Mouse (Mus musculus): ENCODE measurements around the gene Tfb2m. TPM values are rescaled to one million over a fixed set of nuclear protein-coding genes. Genes with fewer than 3 reads are reported as not detected.

The Tfb2m gene
- 10 to 100 TPM; 46.1 to 46.9 TPM for total RNA-seq (2021)
- long read RNA-seq, experiment 1, transcript Tfb2m-201 (8 exons, 2,449 nt), result major isoform, 20 of 31 reads
- long read RNA-seq, experiment 1, partial matches to known transcripts, result 0 of 31 reads
- long read RNA-seq, experiment 1, other reads (novel, unspliced or antisense), result 11 of 31 reads
- long read RNA-seq, experiment 2, transcript Tfb2m-201 (8 exons, 2,449 nt), result major isoform, 40 of 49 reads
- long read RNA-seq, experiment 2, partial matches to known transcripts, result 1 of 49 reads
- long read RNA-seq, experiment 2, other reads (novel, unspliced or antisense), result 8 of 49 reads

GRCm38 (mm10) chr1:179545768-179546550 is at the start of gene Tfb2m, which contains the start of gene Cnst:
TSS of gene Tfb2m (minus strand) at chr1:179546267.
TSS of gene Cnst (plus strand) at chr1:179546370.
- DNase-seq (ENCODE audit: low spot score in 2 of 2), result peak; percentile 96 to 97

GRCm38 (mm10) chr1:179592972-179593371 is 46.9 kb upstream of the Tfb2m start:
- peak in 1 of 2 experiments; percentile 31 for DNase-seq (ENCODE audit: low spot score in 2 of 2)

- no peak for DNase-seq (ENCODE audit: low spot score in 2 of 2)
Measured at GRCm38 (mm10) chr1:179592143-179592542, 46.1 kb upstream of the Tfb2m start.

GRCm38 (mm10) chr1:179591639-179592038 is 45.6 kb upstream of the Tfb2m start:
- no peak for DNase-seq (ENCODE audit: low spot score in 2 of 2)

- no peak for DNase-seq (ENCODE audit: low spot score in 2 of 2)
Measured at GRCm38 (mm10) chr1:179588230-179588629, 42.2 kb upstream of the Tfb2m start.

- no peak for DNase-seq (ENCODE audit: low spot score in 2 of 2)
Measured at GRCm38 (mm10) chr1:179586430-179587095, 40.5 kb upstream of the Tfb2m start.

- DNase-seq (ENCODE audit: low spot score in 2 of 2), result no peak
Measured at GRCm38 (mm10) chr1:179585646-179586045, 39.6 kb upstream of the Tfb2m start.

- no peak for DNase-seq (ENCODE audit: low spot score in 2 of 2)
Measured at GRCm38 (mm10) chr1:179584220-179584619, 38.2 kb upstream of the Tfb2m start.

- no peak for DNase-seq (ENCODE audit: low spot score in 2 of 2)
Measured at GRCm38 (mm10) chr1:179583090-179583489, 37.0 kb upstream of the Tfb2m start.

GRCm38 (mm10) chr1:179582021-179582433 is 36.0 kb upstream of the Tfb2m start:
- no peak for DNase-seq (ENCODE audit: low spot score in 2 of 2)

- DNase-seq (ENCODE audit: low spot score in 2 of 2), result no peak
Measured at GRCm38 (mm10) chr1:179581422-179581821, 35.4 kb upstream of the Tfb2m start.

GRCm38 (mm10) chr1:179580200-179580599 is 34.1 kb upstream of the Tfb2m start:
- DNase-seq (ENCODE audit: low spot score in 2 of 2), result no peak

GRCm38 (mm10) chr1:179578625-179579024 is 32.6 kb upstream of the Tfb2m start:
- no peak for DNase-seq (ENCODE audit: low spot score in 2 of 2)

- no peak for DNase-seq (ENCODE audit: low spot score in 2 of 2)
Measured at GRCm38 (mm10) chr1:179573650-179574206, 27.7 kb upstream of the Tfb2m start.

GRCm38 (mm10) chr1:179571686-179572085 is 25.6 kb upstream of the Tfb2m start:
- no peak for DNase-seq (ENCODE audit: low spot score in 2 of 2)

GRCm38 (mm10) chr1:179570482-179570881 is 24.4 kb upstream of the Tfb2m start:
- DNase-seq (ENCODE audit: low spot score in 2 of 2), result no peak

- no peak for DNase-seq (ENCODE audit: low spot score in 2 of 2)
Measured at GRCm38 (mm10) chr1:179568690-179569398, 22.8 kb upstream of the Tfb2m start.

GRCm38 (mm10) chr1:179567558-179567957 is 21.5 kb upstream of the Tfb2m start:
- DNase-seq (ENCODE audit: low spot score in 2 of 2), result no peak

GRCm38 (mm10) chr1:179563926-179564325 is 17.9 kb upstream of the Tfb2m start:
- peak in 1 of 2 experiments; percentile 35 for DNase-seq (ENCODE audit: low spot score in 2 of 2)

GRCm38 (mm10) chr1:179563211-179563610 is 17.1 kb upstream of the Tfb2m start:
- DNase-seq (ENCODE audit: low spot score in 2 of 2), result no peak
